Mouse (Mus musculus) hindbrain, embryonic 11.5 days (tissue): ENCODE measurements around the gene Tpsg1. TPM values are rescaled to one million over a fixed set of nuclear protein-coding genes. Genes with fewer than 3 reads are reported as not detected.

Experiments
- ATAC-seq: fragments of 200-750 bp; cut with Nextera tagmentation; 2 replicates; pipeline ENCODE4 v1.8.0; 2017; ENCODE audit warnings: mild to moderate bottlenecking, moderate TSS enrichment, moderate library complexity; ENCODE audit not compliant: low FRiP score
- DNase-seq: peaks from one replicate; pipeline ENCODE4 v3.0.0-alpha.2; 2015; ENCODE audit warnings: low spot score
- H3K27ac ChIP-seq: fragments of 300-500 bp; sonication (generic); 2 replicates; pipeline ENCODE4 v1.5.1; 2014; ENCODE audit warnings: mild to moderate bottlenecking, low read depth, low read length
- H3K27me3 ChIP-seq: fragments of 300-500 bp; sonication (generic); 2 replicates; pipeline ENCODE4 v1.6.1; 2014; ENCODE audit warnings: mild to moderate bottlenecking, low read length, moderate library complexity, mixed read lengths; ENCODE audit not compliant: control insufficient read depth, insufficient read depth
- H3K36me3 ChIP-seq: fragments of 300-500 bp; sonication (generic); 2 replicates; pipeline ENCODE4 v1.6.1; 2014; ENCODE audit warnings: mild to moderate bottlenecking, low read length, moderate library complexity, mixed read lengths; ENCODE audit not compliant: control insufficient read depth, insufficient read depth
- H3K4me1 ChIP-seq: fragments of 300-500 bp; sonication (generic); replicated peaks from 2 replicates; pipeline ENCODE4 v1.6.1; 2014; ENCODE audit warnings: low read length, mixed read lengths; ENCODE audit not compliant: control insufficient read depth, insufficient read depth
- H3K4me2 ChIP-seq: fragments of 300-500 bp; sonication (generic); replicated peaks from 2 replicates; pipeline ENCODE4 v1.6.1; 2014; ENCODE audit warnings: mild to moderate bottlenecking, low read depth, low read length
- H3K4me3 ChIP-seq: fragments of 300-500 bp; sonication (generic); 2 replicates; pipeline ENCODE4 v1.5.1; 2014; ENCODE audit warnings: low read depth, low read length
- H3K9ac ChIP-seq: fragments of 300-500 bp; sonication (generic); 2 replicates; pipeline ENCODE4 v1.6.1; 2014; ENCODE audit warnings: low read depth, low read length
- H3K9me3 ChIP-seq: fragments of 300-500 bp; sonication (generic); 2 replicates; pipeline ENCODE4 v1.6.1; 2016; ENCODE audit warnings: low read length; ENCODE audit not compliant: control insufficient read depth
- WGBS: fragments of 180-500 bp; shearing (Covaris S2); extraction: QIAGEN DNeasy Blood & Tissue Kit; methylation state at CpG from one replicate; pipeline ENCODE4 v1.1.7; 2014; 5-methylcytosine and 5-hydroxymethylcytosine counted together
- polyA plus RNA-seq: library from polyadenylated mRNA; unstranded; fragments of >200 nt; fragmentation: Nextera tagmentation; extraction: Ambion mirVana; gene quantifications from 2 replicates; pipeline ENCODE4 v1.2.1, GENCODE M21; 2014

The Tpsg1 gene
- polyA plus RNA-seq, 1 experiment from 2014 or later = 0.69 TPM

GRCm38 (mm10) chr17:25361291-25361690, 7.8 kb upstream of the Tpsg1 start:
- ATAC-seq (no peak), DNase-seq (no peak)
- H3K4me3 ChIP-seq = no peak overlapping the region
- H3K36me3 ChIP-seq = no peaks in the 10 kb centered on the region
- no peaks in the 10 kb centered on the region for H3K27me3 ChIP-seq
- no peak overlapping the region for H3K27ac ChIP-seq
- H3K9me3 ChIP-seq = no peaks in the 10 kb centered on the region
- WGBS = 71% methylated on average over 2 of the region's 2 CpGs
- H3K9ac ChIP-seq = no peak overlapping the region
- no peaks in the 10 kb centered on the region for H3K4me1 ChIP-seq
- no peak overlapping the region for H3K4me2 ChIP-seq

GRCm38 (mm10) chr17:25363726-25364125, 5.3 kb upstream of the Tpsg1 start:
- DNase-seq = peak; percentile 54
- 7% methylated on average over 1 of the region's 1 CpGs for WGBS
- no peak for ATAC-seq
- H3K36me3 ChIP-seq = no peaks in the 10 kb centered on the region
- no peak overlapping the region for H3K4me2 ChIP-seq
- H3K4me3 ChIP-seq = no peak overlapping the region
- no peaks in the 10 kb centered on the region for H3K4me1 ChIP-seq
- H3K27ac ChIP-seq = no peak overlapping the region
- H3K9me3 ChIP-seq = no peaks in the 10 kb centered on the region
- no peaks in the 10 kb centered on the region for H3K27me3 ChIP-seq
- H3K9ac ChIP-seq = no peak overlapping the region

DNA sequence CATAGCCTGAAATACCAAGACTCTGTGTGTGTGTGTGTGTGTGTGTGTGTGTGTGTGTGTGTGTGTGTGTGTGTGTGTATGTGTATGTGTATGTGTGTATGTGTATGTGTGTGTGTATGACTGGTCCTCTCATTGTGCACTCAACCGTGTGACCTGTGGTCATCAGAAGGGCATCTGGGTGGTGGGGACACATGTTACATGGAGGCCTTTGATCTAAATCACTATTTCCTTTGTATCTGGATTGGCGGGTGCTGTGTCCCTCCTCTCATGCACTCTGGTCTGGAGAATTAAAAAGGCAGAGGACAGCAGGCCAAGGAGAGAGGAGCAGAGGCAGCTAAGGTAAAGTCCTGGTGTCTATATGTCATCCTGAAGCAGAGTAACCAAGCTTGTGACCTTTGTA, 3.1 kb upstream of the Tpsg1 start, which contains the start of gene Tpsb2:
Gene Tpsb2, plus strand, starts transcription at position 301 of the 400 bp plus-strand sequence.
- no peak within 1 kb of the TSS for H3K4me2 ChIP-seq
- no peaks in the 10 kb centered on the region for H3K27me3 ChIP-seq
- DNase-seq (no peak), ATAC-seq (no peak)
- no peak within 1 kb of the TSS for H3K9ac ChIP-seq
- H3K27ac ChIP-seq = no peak within 1 kb of the TSS
- no peaks in the 10 kb centered on the region for H3K36me3 ChIP-seq
- WGBS = 74% methylated on average over 2 of the region's 2 CpGs
- H3K4me1 ChIP-seq = no peaks in the 10 kb centered on the region
- H3K4me3 ChIP-seq = no peak within 1 kb of the TSS
- no peaks in the 10 kb centered on the region for H3K9me3 ChIP-seq

DNA sequence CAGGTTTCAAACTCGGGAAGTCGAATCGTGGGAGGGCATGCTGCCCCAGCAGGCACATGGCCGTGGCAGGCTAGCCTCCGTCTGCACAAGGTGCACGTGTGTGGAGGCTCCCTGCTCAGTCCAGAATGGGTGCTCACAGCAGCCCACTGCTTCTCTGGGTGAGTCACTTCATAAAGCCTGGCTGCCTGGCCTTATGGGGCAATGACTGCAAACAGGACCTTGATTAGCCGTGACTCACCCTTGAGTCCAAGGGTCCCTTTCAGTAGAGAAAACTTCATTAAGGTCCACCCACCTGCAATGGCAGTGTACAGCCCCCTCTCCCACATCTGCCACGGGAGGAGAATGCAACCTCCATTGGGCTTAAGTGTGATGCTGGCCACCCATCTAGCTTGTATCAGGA, 3.4 kb downstream of the Tpsg1 start:
- WGBS = 78% methylated on average over 8 of the region's 8 CpGs
- no peak overlapping the region for H3K4me2 ChIP-seq
- H3K9ac ChIP-seq = no peak overlapping the region
- no peak overlapping the region for H3K4me3 ChIP-seq
- no peaks in the 10 kb centered on the region for H3K4me1 ChIP-seq
- no peak for ATAC-seq
- no peaks in the 10 kb centered on the region for H3K9me3 ChIP-seq
- no peaks in the 10 kb centered on the region for H3K27me3 ChIP-seq
- no peak overlapping the region for H3K27ac ChIP-seq
- no peaks in the 10 kb centered on the region for H3K36me3 ChIP-seq
- no peak for DNase-seq

DNA sequence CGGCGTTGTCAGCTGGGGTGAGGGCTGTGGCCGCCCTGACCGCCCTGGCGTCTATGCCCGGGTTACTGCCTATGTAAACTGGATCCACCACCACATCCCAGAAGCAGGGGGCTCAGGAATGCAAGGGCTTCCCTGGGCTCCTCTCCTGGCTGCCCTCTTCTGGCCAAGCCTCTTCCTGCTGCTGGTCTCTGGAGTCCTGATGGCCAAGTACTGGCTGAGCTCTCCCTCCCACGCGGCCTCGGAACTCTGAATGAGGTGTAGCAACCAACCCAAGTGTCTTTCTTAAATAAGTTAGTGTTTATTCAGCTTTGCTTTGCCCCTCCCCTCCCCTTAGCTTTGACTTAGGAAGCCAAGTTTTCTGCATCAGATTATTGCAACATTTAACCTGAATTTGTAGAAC, 4.9 kb downstream of the Tpsg1 start:
- peak; percentile 9 for DNase-seq
- H3K27me3 ChIP-seq = no peaks in the 10 kb centered on the region
- ATAC-seq = no peak
- WGBS = 46% methylated on average over 9 of the region's 9 CpGs
- no peaks in the 10 kb centered on the region for H3K9me3 ChIP-seq
- no peak overlapping the region for H3K27ac ChIP-seq
- no peak overlapping the region for H3K4me3 ChIP-seq
- no peak overlapping the region for H3K4me2 ChIP-seq
- H3K4me1 ChIP-seq = no peaks in the 10 kb centered on the region
- no peaks in the 10 kb centered on the region for H3K36me3 ChIP-seq
- no peak overlapping the region for H3K9ac ChIP-seq

- Histone ChIP-seq H3K27ac (no peak overlapping the region), H3K9me3 (no peaks in the 10 kb centered on the region), H3K9ac (no peak overlapping the region), H3K27me3 (no peaks in the 10 kb centered on the region), H3K4me2 (no peak overlapping the region), H3K36me3 (no peaks in the 10 kb centered on the region), H3K4me3 (no peak overlapping the region), H3K4me1 (no peaks in the 10 kb centered on the region; the same call in 1 of the 2 replicates)
- ATAC-seq (no peak), DNase-seq (no peak)
- 90% methylated on average over 4 of the region's 4 CpGs for WGBS
These were observed 25.5 kb downstream of the Tpsg1 start for GRCm38 (mm10) chr17:25394526-25394925.

- Histone ChIP-seq H3K9ac (no peak overlapping the region), H3K4me3 (no peak overlapping the region), H3K9me3 (no peaks in the 10 kb centered on the region), H3K4me1 (no peaks in the 10 kb centered on the region; the same call in 1 of the 2 replicates), H3K27ac (no peak overlapping the region), H3K27me3 (no peaks in the 10 kb centered on the region), H3K4me2 (no peak overlapping the region), H3K36me3 (no peaks in the 10 kb centered on the region)
- DNase-seq (peak; percentile 92), ATAC-seq (peak; percentile 61)
- 29% methylated on average over 14 of the region's 14 CpGs for WGBS
These were observed 28.9 kb downstream of the Tpsg1 start for GRCm38 (mm10) chr17:25397804-25398519.

- Histone ChIP-seq H3K4me3 (no peak overlapping the region), H3K4me2 (no peak overlapping the region), H3K27ac (no peak overlapping the region), H3K4me1 (no peaks in the 10 kb centered on the region; the same call in 1 of the 2 replicates), H3K9me3 (no peaks in the 10 kb centered on the region), H3K9ac (no peak overlapping the region), H3K27me3 (no peaks in the 10 kb centered on the region), H3K36me3 (no peaks in the 10 kb centered on the region)
- DNase-seq (no peak), ATAC-seq (no peak)
- WGBS = 48% methylated on average over 13 of the region's 13 CpGs
These were observed 29.4 kb downstream of the Tpsg1 start for GRCm38 (mm10) chr17:25398520-25398838.

- ATAC-seq (no peak), DNase-seq (peak; percentile 74)
- WGBS = 12% methylated on average over 7 of the region's 7 CpGs
- Histone ChIP-seq H3K9ac (no peak overlapping the region), H3K4me3 (no peak overlapping the region), H3K27me3 (no peaks in the 10 kb centered on the region), H3K4me2 (no peak overlapping the region), H3K36me3 (no peaks in the 10 kb centered on the region), H3K9me3 (no peaks in the 10 kb centered on the region), H3K4me1 (peaks cover 9% of the 10 kb centered on the region; the same call in 1 of the 2 replicates), H3K27ac (no peak overlapping the region)
These were observed 31.4 kb downstream of the Tpsg1 start for GRCm38 (mm10) chr17:25400443-25400842.
